Mouse (Mus musculus) liver, embryonic 13.5 days (tissue): Measurements from ENCODE around the gene Rad51b. TPM values are rescaled to one million over a fixed set of nuclear protein-coding genes. Genes with fewer than 3 reads are reported as not detected.

ENCODE experiments used
- ATAC-seq: fragments of 200-750 bp; cut with Nextera tagmentation; 2 replicates; pipeline ENCODE4 v1.8.0; 2017; ENCODE audit warnings: low read depth, mild to moderate bottlenecking, moderate number of reproducible peaks, moderate library complexity
- DNase-seq: peaks from one replicate; pipeline ENCODE4 v3.0.0; 2022
- H3K27ac ChIP-seq: fragments of 300-500 bp; sonication (generic); 2 replicates; pipeline ENCODE4 v1.5.1; 2015; ENCODE audit warnings: moderate library complexity, mild to moderate bottlenecking, inconsistent platforms
- H3K27me3 ChIP-seq: fragments of 300-500 bp; sonication (generic); 2 replicates; pipeline ENCODE4 v1.6.1; 2015; ENCODE audit warnings: mild to moderate bottlenecking, inconsistent platforms
- H3K36me3 ChIP-seq: fragments of 300-500 bp; sonication (generic); 2 replicates; pipeline ENCODE4 v1.6.1; 2015; ENCODE audit warnings: mild to moderate bottlenecking, inconsistent platforms
- H3K4me1 ChIP-seq: fragments of 300-500 bp; sonication (generic); replicated peaks from 2 replicates; pipeline ENCODE4 v1.6.1; 2015; ENCODE audit warnings: inconsistent platforms
- H3K4me2 ChIP-seq: fragments of 300-500 bp; sonication (generic); 2 replicates; pipeline ENCODE4 v1.6.1; 2015; ENCODE audit warnings: inconsistent platforms, mild to moderate bottlenecking, moderate library complexity
- H3K4me3 ChIP-seq: fragments of 300-500 bp; sonication (generic); replicated peaks from 2 replicates; pipeline ENCODE4 v1.5.1; 2015; ENCODE audit warnings: mild to moderate bottlenecking, inconsistent platforms
- H3K9ac ChIP-seq: fragments of 300-500 bp; sonication (generic); 2 replicates; pipeline ENCODE4 v1.6.1; 2015; ENCODE audit warnings: mild to moderate bottlenecking, inconsistent platforms
- H3K9me3 ChIP-seq: fragments of 300-500 bp; sonication (generic); replicated peaks from 2 replicates; pipeline ENCODE4 v1.6.1; 2016; ENCODE audit warnings: inconsistent platforms
- WGBS: fragments of 180-500 bp; shearing (Covaris S2); methylation state at CpG from one replicate; pipeline ENCODE4 v1.1.7; 2015; ENCODE audit not compliant: insufficient replicate concordance; 5-methylcytosine and 5-hydroxymethylcytosine counted together
- polyA plus RNA-seq: library from polyadenylated mRNA; unstranded; fragments of >200 nt; fragmentation: Nextera tagmentation; extraction: Ambion mirVana; gene quantifications from 2 replicates; pipeline ENCODE4 v1.2.1, GENCODE M21; 2015

The Rad51b gene
- polyA plus RNA-seq, 1 experiment from 2014 or later: 5.5 TPM

- H3K27ac ChIP-seq: no peak overlapping the region
- DNase-seq: no peak
- H3K9ac ChIP-seq: no peak overlapping the region
- no peaks in the 10 kb centered on the region for H3K36me3 ChIP-seq
- WGBS: 74% methylated on average over 5 of the region's 5 CpGs
- no peak overlapping the region for H3K4me3 ChIP-seq
- no peak for ATAC-seq
- no peaks in the 10 kb centered on the region for H3K9me3 ChIP-seq
- no peak overlapping the region for H3K4me2 ChIP-seq
- peaks cover 9% of the 10 kb centered on the region for H3K4me1 ChIP-seq
- H3K27me3 ChIP-seq: no peaks in the 10 kb centered on the region
These were observed 60.5 kb downstream of the Rad51b start for GRCm38 (mm10) chr12:79357631-79358030.

- DNase-seq (peak; percentile 47), ATAC-seq (peak; percentile 69; the same call in 1 of the 2 replicates)
- Histone ChIP-seq H3K36me3 (no peaks in the 10 kb centered on the region), H3K4me1 (0 out of 2 replicates have a peak, but pooled peaks cover 4% of the 10 kb centered on the region), H3K9ac (no peak overlapping the region), H3K27ac (no peak overlapping the region), H3K9me3 (no peaks in the 10 kb centered on the region), H3K4me3 (no peak overlapping the region), H3K27me3 (no peaks in the 10 kb centered on the region), H3K4me2 (no peak overlapping the region)
- WGBS: 20% methylated on average over 10 of the region's 10 CpGs
These were observed 61.6 kb downstream of the Rad51b start for GRCm38 (mm10) chr12:79358613-79359218.

- no peak overlapping the region for H3K4me2 ChIP-seq
- H3K9ac ChIP-seq: no peak overlapping the region
- no peak for DNase-seq
- 0 out of 2 replicates have a peak, but pooled peaks cover 4% of the 10 kb centered on the region for H3K4me1 ChIP-seq
- no peaks in the 10 kb centered on the region for H3K36me3 ChIP-seq
- H3K4me3 ChIP-seq: no peak overlapping the region
- no peak overlapping the region for H3K27ac ChIP-seq
- no peaks in the 10 kb centered on the region for H3K27me3 ChIP-seq
- H3K9me3 ChIP-seq: no peaks in the 10 kb centered on the region
- ATAC-seq: no peak
- 68% methylated on average over 2 of the region's 2 CpGs for WGBS
These were observed 62.3 kb downstream of the Rad51b start for GRCm38 (mm10) chr12:79359404-79359803.

- Histone ChIP-seq H3K9ac (no peak overlapping the region), H3K4me1 (0 out of 2 replicates have a peak, but pooled peaks cover 4% of the 10 kb centered on the region), H3K27ac (no peak overlapping the region), H3K4me2 (no peak overlapping the region), H3K4me3 (no peak overlapping the region), H3K9me3 (no peaks in the 10 kb centered on the region), H3K27me3 (no peaks in the 10 kb centered on the region), H3K36me3 (no peaks in the 10 kb centered on the region)
- DNase-seq: peak; percentile 19
- 31% methylated on average over 1 of the region's 1 CpGs for WGBS
- ATAC-seq: no peak
These were observed 65.1 kb downstream of the Rad51b start for GRCm38 (mm10) chr12:79362219-79362618.

- no peaks in the 10 kb centered on the region for H3K27me3 ChIP-seq
- H3K4me1 ChIP-seq: no peaks in the 10 kb centered on the region; the same call in 1 of the 2 replicates
- ATAC-seq (no peak), DNase-seq (no peak)
- H3K4me2 ChIP-seq: no peak overlapping the region
- H3K27ac ChIP-seq: no peak overlapping the region
- H3K36me3 ChIP-seq: no peaks in the 10 kb centered on the region
- WGBS: 64% methylated on average over 2 of the region's 2 CpGs
- H3K4me3 ChIP-seq: no peak overlapping the region
- no peak overlapping the region for H3K9ac ChIP-seq
- H3K9me3 ChIP-seq: no peaks in the 10 kb centered on the region
These were observed 67.2 kb downstream of the Rad51b start for GRCm38 (mm10) chr12:79364284-79364683.

- WGBS: 72% methylated on average over 3 of the region's 3 CpGs
- ATAC-seq: no peak
- Histone ChIP-seq H3K27ac (no peak overlapping the region), H3K4me1 (peaks cover 3% of the 10 kb centered on the region; the same call in 1 of the 2 replicates), H3K9ac (no peak overlapping the region), H3K27me3 (no peaks in the 10 kb centered on the region), H3K9me3 (no peaks in the 10 kb centered on the region), H3K4me2 (no peak overlapping the region), H3K4me3 (no peak overlapping the region), H3K36me3 (no peaks in the 10 kb centered on the region)
- DNase-seq: no peak
These were observed 71.7 kb downstream of the Rad51b start for GRCm38 (mm10) chr12:79368818-79369217.

GRCm38 (mm10) chr12:79369512-79370165 lies 72.6 kb downstream of the Rad51b start:
- H3K36me3 ChIP-seq: no peaks in the 10 kb centered on the region
- no peaks in the 10 kb centered on the region for H3K27me3 ChIP-seq
- ATAC-seq (no peak), DNase-seq (no peak)
- H3K4me2 ChIP-seq: no peak overlapping the region
- 62% methylated on average over 7 of the region's 7 CpGs for WGBS
- no peak overlapping the region for H3K9ac ChIP-seq
- H3K4me1 ChIP-seq: peaks cover 3% of the 10 kb centered on the region; the same call in 1 of the 2 replicates
- no peak overlapping the region for H3K27ac ChIP-seq
- no peaks in the 10 kb centered on the region for H3K9me3 ChIP-seq
- H3K4me3 ChIP-seq: no peak overlapping the region

GRCm38 (mm10) chr12:79372697-79373096 lies 75.6 kb downstream of the Rad51b start:
- WGBS: 56% methylated on average over 5 of the region's 5 CpGs
- Histone ChIP-seq H3K27me3 (no peaks in the 10 kb centered on the region), H3K4me1 (peaks cover 3% of the 10 kb centered on the region; the same call in 1 of the 2 replicates), H3K9ac (no peak overlapping the region), H3K27ac (no peak overlapping the region), H3K36me3 (no peaks in the 10 kb centered on the region), H3K9me3 (no peaks in the 10 kb centered on the region), H3K4me3 (no peak overlapping the region), H3K4me2 (no peak overlapping the region)
- no peak for DNase-seq
- no peak for ATAC-seq

GRCm38 (mm10) chr12:79377378-79377777 lies 80.3 kb downstream of the Rad51b start:
- H3K9me3 ChIP-seq: no peaks in the 10 kb centered on the region
- DNase-seq: no peak
- no peak overlapping the region for H3K9ac ChIP-seq
- ATAC-seq: no peak
- WGBS: 67% methylated on average over 1 of the region's 1 CpGs
- H3K27ac ChIP-seq: no peak overlapping the region
- no peak overlapping the region for H3K4me3 ChIP-seq
- H3K4me1 ChIP-seq: peaks cover 7% of the 10 kb centered on the region
- no peaks in the 10 kb centered on the region for H3K36me3 ChIP-seq
- H3K27me3 ChIP-seq: no peaks in the 10 kb centered on the region
- no peak overlapping the region for H3K4me2 ChIP-seq

GRCm38 (mm10) chr12:79377861-79378260 lies 80.8 kb downstream of the Rad51b start:
- ATAC-seq: no peak
- 56% methylated on average over 4 of the region's 4 CpGs for WGBS
- no peak for DNase-seq

GRCm38 (mm10) chr12:79380190-79380589 lies 83.1 kb downstream of the Rad51b start:
- 77% methylated on average over 1 of the region's 1 CpGs for WGBS

More at GRCm38 (mm10) chr12:79377861-79378260, 80.8 kb downstream of the Rad51b start:
- no peak overlapping the region for H3K27ac ChIP-seq
- no peak overlapping the region for H3K4me3 ChIP-seq
- no peaks in the 10 kb centered on the region for H3K9me3 ChIP-seq
- H3K36me3 ChIP-seq: no peaks in the 10 kb centered on the region
- no peak overlapping the region for H3K9ac ChIP-seq
- H3K4me1 ChIP-seq: peaks cover 9% of the 10 kb centered on the region
- no peak overlapping the region for H3K4me2 ChIP-seq
- H3K27me3 ChIP-seq: no peaks in the 10 kb centered on the region

GRCm38 (mm10) chr12:79381489-79381888 lies 84.4 kb downstream of the Rad51b start:
- WGBS: 38% methylated on average over 3 of the region's 3 CpGs
- ATAC-seq: no peak
- H3K4me1 ChIP-seq: peaks cover 27% of the 10 kb centered on the region

More at GRCm38 (mm10) chr12:79380190-79380589, 83.1 kb downstream of the Rad51b start:
- H3K27ac ChIP-seq: no peak overlapping the region
- H3K36me3 ChIP-seq: no peaks in the 10 kb centered on the region
- no peak overlapping the region for H3K9ac ChIP-seq
- H3K4me2 ChIP-seq: no peak overlapping the region
- H3K27me3 ChIP-seq: no peaks in the 10 kb centered on the region
- ATAC-seq: no peak
- H3K4me1 ChIP-seq: peaks cover 25% of the 10 kb centered on the region
- no peak for DNase-seq
- no peak overlapping the region for H3K4me3 ChIP-seq
- H3K9me3 ChIP-seq: no peaks in the 10 kb centered on the region

More at GRCm38 (mm10) chr12:79381489-79381888, 84.4 kb downstream of the Rad51b start:
- H3K27ac ChIP-seq: no peak overlapping the region
- H3K4me3 ChIP-seq: no peak overlapping the region
- no peak for DNase-seq
- H3K36me3 ChIP-seq: no peaks in the 10 kb centered on the region
- H3K9me3 ChIP-seq: no peaks in the 10 kb centered on the region
- H3K9ac ChIP-seq: no peak overlapping the region
- H3K27me3 ChIP-seq: no peaks in the 10 kb centered on the region
- no peak overlapping the region for H3K4me2 ChIP-seq
